Mouse (Mus musculus) ES-Bruce4 (cell line): ENCODE results near the gene Gm17606. TPM values are rescaled to one million over a fixed set of nuclear protein-coding genes. Genes with fewer than 3 reads are reported as not detected.

Experiments used
- H3K27ac ChIP-seq: 2 replicates; pipeline ENCODE4 v1.5.1; 2012; ENCODE audit warnings: low read length, inconsistent platforms; ENCODE audit not compliant: insufficient read depth
- H3K27me3 ChIP-seq: 2 replicates; pipeline ENCODE4 v1.6.1; 2012; ENCODE audit warnings: mild to moderate bottlenecking, low read length, inconsistent platforms; ENCODE audit not compliant: control insufficient read depth, poor library complexity, insufficient read depth, severe bottlenecking
- H3K36me3 ChIP-seq: 2 replicates; pipeline ENCODE4 v1.6.1; 2012; ENCODE audit warnings: inconsistent platforms, mild to moderate bottlenecking, low read length, moderate library complexity; ENCODE audit not compliant: control insufficient read depth, poor library complexity, insufficient read depth, severe bottlenecking
- H3K4me1 ChIP-seq: one replicate; pipeline ENCODE4 v1.8.1; 2011; ENCODE audit warnings: low read length; ENCODE audit not compliant: control insufficient read depth, insufficient read depth
- H3K4me3 ChIP-seq: 2 replicates; pipeline ENCODE4 v1.5.1; 2011; ENCODE audit warnings: low read depth, mild to moderate bottlenecking, low read length
- H3K9ac ChIP-seq: 2 replicates; pipeline ENCODE4 v1.6.1; 2012; ENCODE audit warnings: low read depth, mild to moderate bottlenecking, inconsistent platforms; ENCODE audit not compliant: poor library complexity, severe bottlenecking
- H3K9me3 ChIP-seq: replicated peaks from 2 replicates; pipeline ENCODE4 v1.6.1; 2012; ENCODE audit warnings: mild to moderate bottlenecking, low read length, inconsistent platforms; ENCODE audit not compliant: control insufficient read depth, poor library complexity, insufficient read depth, severe bottlenecking
- CTCF ChIP-seq: IDR thresholded peaks from one replicate; pipeline ENCODE4 v1.8.1; 2011; ENCODE audit warnings: low read depth, low read length
- EP300 ChIP-seq: IDR thresholded peaks from 2 replicates; pipeline ENCODE4 v1.6.1; 2011; ENCODE audit warnings: low read depth, low read length; ENCODE audit not compliant: insufficient read depth
- POLR2A ChIP-seq: IDR thresholded peaks from one replicate; pipeline ENCODE4 v1.8.1; 2011; ENCODE audit warnings: low read length; ENCODE audit not compliant: insufficient read depth
- polyA plus RNA-seq: library from polyadenylated mRNA; stranded (reverse); fragments of >200 nt; gene quantifications from 2 replicates; pipeline ENCODE4 v1.2.4, GENCODE M21; 2011; ENCODE audit warnings: low read depth; ENCODE audit not compliant: missing spikeins, insufficient read depth, insufficient read length

Gene Gm17606
- polyA plus RNA-seq, 1 experiment = not detected

DNA sequence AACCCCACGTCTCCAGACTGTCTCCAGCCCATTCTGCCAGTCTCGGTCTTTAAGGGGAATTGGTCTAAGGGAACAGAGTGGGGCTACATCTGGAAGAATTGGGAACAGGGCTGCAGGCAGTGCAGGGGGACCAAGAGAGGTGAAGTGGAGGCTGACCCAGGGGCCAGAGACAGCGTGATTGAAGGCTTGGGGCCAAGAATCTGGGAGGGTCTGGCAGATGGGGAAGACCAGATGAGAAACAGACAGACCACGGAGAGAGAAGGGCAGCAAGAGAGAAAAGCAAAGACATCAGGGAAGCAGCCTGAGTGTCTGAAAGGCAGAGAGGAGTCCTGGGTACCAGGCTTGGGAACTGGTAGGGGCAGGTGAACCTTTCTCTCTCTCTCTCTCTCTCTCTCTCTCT lies 631 bp upstream of the Gm17606 start:
- Histone ChIP-seq H3K4me3 (no peak overlapping the region), H3K9ac (no peak overlapping the region), H3K27ac (no peak overlapping the region), H3K36me3 (peaks cover 19% of the 10 kb centered on the region), H3K9me3 (no peaks in the 10 kb centered on the region), H3K4me1 (no peaks in the 10 kb centered on the region), H3K27me3 (no peaks in the 10 kb centered on the region)
- TF ChIP-seq CTCF (no peak), EP300 (no peak), POLR2A (no peak)

GRCm38 (mm10) chr14:54641305-54641969 lies 685 bp downstream of the Gm17606 start, which contains the start of gene Cdh24:
TSS of gene Cdh24 (minus strand) at chr14:54641364.
- no peaks in the 10 kb centered on the region for H3K4me1 ChIP-seq
- H3K9me3 ChIP-seq = no peaks in the 10 kb centered on the region
- no peak within 1 kb of the TSS for H3K27ac ChIP-seq
- no peak for TF ChIP-seq EP300
- TF ChIP-seq POLR2A = no peak
- peak; percentile 75 for TF ChIP-seq CTCF
- H3K36me3 ChIP-seq = peaks cover 31% of the 10 kb centered on the region
- H3K27me3 ChIP-seq = no peaks in the 10 kb centered on the region
- H3K9ac ChIP-seq = peak within 1 kb of the TSS; percentile 73
- H3K4me3 ChIP-seq = peak within 1 kb of the TSS; percentile 77

DNA sequence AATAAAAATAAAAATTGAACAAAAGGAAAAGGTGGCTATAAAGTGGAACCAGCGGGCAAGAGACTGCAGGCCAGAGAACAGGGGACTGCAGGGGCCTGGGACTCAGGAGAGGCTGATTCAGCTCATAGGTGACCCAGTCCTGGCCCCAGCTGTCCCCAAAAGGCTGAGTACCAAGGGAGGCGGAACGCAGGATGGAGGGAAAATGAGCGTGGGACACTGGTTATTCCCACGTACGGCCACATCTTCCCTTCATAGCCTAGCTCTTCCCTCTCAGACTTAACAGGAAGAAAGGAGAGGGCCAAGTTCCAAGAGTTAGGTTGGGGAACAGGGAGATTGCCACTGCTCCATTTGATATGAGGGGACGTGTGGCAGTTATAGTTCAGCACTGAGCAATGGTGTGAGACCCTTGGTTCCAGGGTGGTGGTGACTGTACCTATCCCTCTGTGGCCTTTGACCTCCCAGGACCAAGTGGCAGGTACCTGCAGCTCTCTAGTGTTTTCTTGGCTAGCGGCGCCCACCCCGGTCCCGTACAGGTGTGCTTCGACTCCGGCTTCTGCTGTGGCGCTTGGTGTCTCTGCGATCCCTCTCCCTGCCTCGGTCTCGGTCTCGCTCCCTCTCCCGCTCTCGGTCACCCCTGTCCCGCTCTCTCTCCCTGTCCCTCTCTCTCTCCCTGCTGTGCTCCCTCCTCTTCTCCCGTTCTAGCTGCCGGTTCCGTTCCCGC lies 1.6 kb downstream of the Gm17606 start:
- Histone ChIP-seq H3K4me3 (no peak overlapping the region), H3K9ac (no peak overlapping the region), H3K27ac (no peak overlapping the region), H3K9me3 (no peaks in the 10 kb centered on the region), H3K4me1 (no peaks in the 10 kb centered on the region), H3K36me3 (peaks cover 40% of the 10 kb centered on the region), H3K27me3 (no peaks in the 10 kb centered on the region)
- TF ChIP-seq EP300 (no peak), CTCF (no peak), POLR2A (no peak)

DNA sequence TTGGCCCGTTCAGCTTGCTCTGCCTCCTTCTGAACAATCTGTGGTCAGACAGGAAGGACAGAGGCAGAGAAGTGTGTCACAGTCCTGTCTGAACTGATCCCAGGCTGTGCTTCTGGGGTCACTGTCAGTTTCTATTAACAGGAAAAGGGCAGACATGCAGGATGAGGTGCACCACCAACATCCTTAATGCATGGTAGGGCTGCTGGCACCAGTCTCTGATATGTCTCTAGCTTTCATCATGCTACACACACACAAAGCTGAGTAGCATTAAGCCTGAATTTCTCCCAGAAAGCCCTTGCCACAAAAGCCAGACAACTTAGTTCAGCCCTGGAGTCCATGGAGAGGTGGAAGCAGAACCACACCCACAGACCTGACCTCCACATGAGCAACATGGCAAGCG lies 2.3 kb downstream of the Gm17606 start:
- TF ChIP-seq EP300 = no peak
- Histone ChIP-seq H3K9ac (no peak overlapping the region), H3K27me3 (no peaks in the 10 kb centered on the region), H3K36me3 (peaks cover 46% of the 10 kb centered on the region), H3K9me3 (no peaks in the 10 kb centered on the region), H3K27ac (no peak overlapping the region), H3K4me3 (no peak overlapping the region), H3K4me1 (no peaks in the 10 kb centered on the region)

GRCm38 (mm10) chr14:54644294-54644693 lies 3.5 kb downstream of the Gm17606 start:
- no peak for TF ChIP-seq CTCF
- Histone ChIP-seq H3K9me3 (no peaks in the 10 kb centered on the region), H3K36me3 (peaks cover 56% of the 10 kb centered on the region), H3K4me3 (no peak overlapping the region), H3K27ac (no peak overlapping the region; the same call in 1 of the 2 replicates), H3K9ac (no peak overlapping the region), H3K27me3 (no peaks in the 10 kb centered on the region), H3K4me1 (no peaks in the 10 kb centered on the region)

- Histone ChIP-seq H3K36me3 (peaks cover 73% of the 10 kb centered on the region), H3K9ac (no peak overlapping the region), H3K27ac (no peak overlapping the region), H3K4me1 (no peaks in the 10 kb centered on the region), H3K27me3 (no peaks in the 10 kb centered on the region), H3K4me3 (no peak overlapping the region), H3K9me3 (no peaks in the 10 kb centered on the region)
- TF ChIP-seq CTCF = no peak
- TF ChIP-seq POLR2A = no peak
- TF ChIP-seq EP300 = no peak
These were observed 5.7 kb downstream of the Gm17606 start for GRCm38 (mm10) chr14:54646455-54646854.
